Mouse (Mus musculus) macrophage (primary cell): ENCODE results near the gene Tifa. TPM values are rescaled to one million over a fixed set of nuclear protein-coding genes. Genes with fewer than 3 reads are reported as not detected.

Source experiments
- H3K27ac ChIP-seq: fragments of 350-480 bp; formaldehyde crosslinking; 2 replicates; pipeline ENCODE4 v1.9.0; 2021
- H3K36me3 ChIP-seq: fragments of 350-480 bp; formaldehyde crosslinking; 2 replicates; pipeline ENCODE4 v1.9.0; 2021; ENCODE audit errors: inconsistent target
- H3K4me3 ChIP-seq: fragments of 350-480 bp; formaldehyde crosslinking; 2 replicates; pipeline ENCODE4 v1.9.0; 2021; ENCODE audit errors: inconsistent target
- H3K79me2 ChIP-seq: fragments of 350-480 bp; formaldehyde crosslinking; 2 replicates; pipeline ENCODE4 v1.9.0; 2021; ENCODE audit errors: inconsistent target
- WGBS: methylation state at CpG from one replicate; pipeline ENCODE4 v1.1.7; 2026; ENCODE audit warnings: inconsistent platforms; ENCODE audit not compliant: missing documents; 5-methylcytosine and 5-hydroxymethylcytosine counted together
- polyA plus RNA-seq: library from polyadenylated mRNA; stranded (reverse); fragments of 250-400 nt; gene quantifications from 3 replicates; pipeline ENCODE4 v1.2.4, GENCODE M21; 2018; ENCODE audit warnings: inconsistent platforms

Gene Tifa
- polyA plus RNA-seq, 1 experiment from 2014 or later, result 84.8 TPM

DNA sequence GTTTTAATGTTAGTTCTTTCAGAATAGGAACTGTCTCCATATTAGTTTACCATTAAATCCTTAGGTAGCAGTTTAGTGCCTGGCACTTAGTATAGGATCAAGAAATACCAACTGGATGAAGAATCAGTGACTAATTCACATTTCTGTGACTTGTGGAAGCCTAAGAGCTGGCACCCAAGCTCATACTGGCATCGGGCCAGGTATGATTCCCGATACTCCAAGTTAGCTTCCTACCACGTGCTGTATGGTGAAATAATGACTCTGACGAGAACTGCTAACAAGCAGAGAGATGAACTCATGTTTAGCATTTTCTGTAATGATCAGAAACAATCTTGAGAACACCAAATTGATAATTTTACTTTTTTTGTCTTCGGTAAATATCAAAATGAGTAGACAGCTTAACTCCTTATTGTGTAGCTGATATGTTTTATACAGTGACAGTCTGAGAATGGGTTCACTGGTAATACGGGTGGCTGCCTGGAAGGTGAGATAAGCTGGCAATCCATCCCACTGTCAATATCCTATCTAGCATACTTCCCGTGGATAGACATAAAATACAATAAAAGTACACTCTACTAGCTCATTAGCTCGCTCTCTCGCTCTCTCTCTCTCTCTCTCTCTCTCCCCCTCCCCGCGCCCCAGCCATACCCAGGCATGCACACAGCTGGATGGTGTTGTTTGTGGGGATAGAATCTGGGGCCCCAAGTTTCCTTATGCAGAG lies 58.6 kb downstream of the Tifa start:
- no peaks in the 10 kb centered on the region for H3K36me3 ChIP-seq
- no peaks in the 10 kb centered on the region for H3K79me2 ChIP-seq
- no peak overlapping the region for H3K27ac ChIP-seq
- WGBS, result 91% methylated on average over 9 of the region's 11 CpGs
- H3K4me3 ChIP-seq, result no peak overlapping the region

DNA sequence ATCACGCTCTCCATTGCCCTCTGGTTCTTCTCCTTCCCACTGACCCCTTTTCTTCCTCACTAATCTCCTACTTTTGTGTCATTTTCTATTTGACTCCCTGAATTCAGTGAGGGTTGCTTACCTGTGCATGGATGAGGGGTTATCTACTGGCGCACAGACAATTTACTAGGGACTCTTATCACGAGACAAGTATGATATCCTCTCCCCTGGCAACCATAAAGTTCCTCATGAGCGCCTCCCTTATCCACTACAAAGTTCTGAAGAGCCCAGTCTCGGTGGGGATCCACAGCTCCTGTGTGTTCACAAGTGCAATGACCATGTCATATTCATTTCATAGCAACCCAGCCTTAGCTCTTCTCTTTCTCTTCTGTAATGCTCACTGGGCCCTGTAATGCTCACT lies 60.3 kb downstream of the Tifa start:
- H3K36me3 ChIP-seq, result no peaks in the 10 kb centered on the region
- whole genome bisulfite sequencing, result 89% methylated on average over 4 of the region's 5 CpGs
- no peak overlapping the region for H3K4me3 ChIP-seq
- no peaks in the 10 kb centered on the region for H3K79me2 ChIP-seq
- no peak overlapping the region for H3K27ac ChIP-seq

DNA sequence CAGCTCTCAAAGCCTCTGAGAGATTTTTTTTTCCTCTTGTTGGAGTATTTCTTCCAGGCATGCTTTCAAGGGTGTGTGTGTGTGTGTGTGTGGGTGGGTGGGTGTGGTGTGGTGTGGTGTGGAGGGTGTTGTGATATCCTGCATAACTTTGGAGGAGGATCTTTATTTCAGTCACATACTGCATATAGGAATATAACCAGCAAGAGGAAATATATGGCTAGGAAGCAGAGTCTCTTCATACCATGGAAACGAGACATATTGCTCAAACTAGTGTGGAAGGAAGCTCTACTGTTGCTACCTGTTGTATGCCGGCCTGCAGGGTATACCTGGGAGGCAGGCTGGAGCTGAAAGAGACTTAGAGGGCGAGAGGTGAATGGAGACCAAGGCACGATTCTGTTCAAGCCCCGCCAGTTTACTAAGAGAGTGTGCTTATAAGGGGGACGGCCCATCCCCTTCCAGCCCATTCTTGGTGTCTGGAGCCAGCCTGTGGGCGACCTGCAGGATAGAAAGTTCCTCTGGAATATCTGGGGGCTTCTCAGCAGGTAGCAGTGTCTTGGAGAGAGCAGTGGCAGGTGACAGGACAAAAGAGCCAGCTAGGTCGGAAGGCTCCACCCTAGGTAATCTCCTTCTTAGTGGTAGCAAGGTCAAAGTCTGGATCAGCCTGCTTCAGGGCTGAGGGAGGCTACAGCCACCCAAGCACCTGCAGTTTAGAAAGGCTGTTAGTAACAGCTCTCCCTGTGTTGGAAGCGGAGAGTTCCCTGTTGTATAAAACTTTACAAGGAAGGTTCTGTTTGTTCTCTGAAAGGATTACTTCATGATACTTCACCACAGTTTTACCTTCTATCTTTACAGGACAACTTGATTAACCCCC lies 61.4 kb downstream of the Tifa start:
- H3K36me3 ChIP-seq, result no peaks in the 10 kb centered on the region
- no peak overlapping the region for H3K27ac ChIP-seq
- 91% methylated on average over 8 of the region's 9 CpGs for WGBS
- H3K4me3 ChIP-seq, result no peak overlapping the region
- no peaks in the 10 kb centered on the region for H3K79me2 ChIP-seq

- no peak overlapping the region for H3K4me3 ChIP-seq
- WGBS, result 83% methylated on average over 9 of the region's 9 CpGs
- H3K79me2 ChIP-seq, result no peaks in the 10 kb centered on the region
- no peaks in the 10 kb centered on the region for H3K36me3 ChIP-seq
- no peak overlapping the region for H3K27ac ChIP-seq
Observed at GRCm38 (mm10) chr3:127852722-127853121, 63.1 kb downstream of the Tifa start.

- WGBS, result 53% methylated on average over 15 of the region's 15 CpGs
Observed at GRCm38 (mm10) chr3:127853431-127854206, 64.0 kb downstream of the Tifa start.

GRCm38 (mm10) chr3:127861340-127861739 lies 71.7 kb downstream of the Tifa start:
- Histone ChIP-seq H3K36me3 (peaks cover 4% of the 10 kb centered on the region; the same call in 1 of the 2 replicates), H3K27ac (no peak overlapping the region), H3K79me2 (no peaks in the 10 kb centered on the region), H3K4me3 (no peak overlapping the region)
- WGBS, result 96% methylated on average over 11 of the region's 11 CpGs

More at GRCm38 (mm10) chr3:127853431-127854206, 64.0 kb downstream of the Tifa start:
- no peak overlapping the region for H3K27ac ChIP-seq
- no peak overlapping the region for H3K4me3 ChIP-seq
- H3K79me2 ChIP-seq, result no peaks in the 10 kb centered on the region
- no peaks in the 10 kb centered on the region for H3K36me3 ChIP-seq

DNA sequence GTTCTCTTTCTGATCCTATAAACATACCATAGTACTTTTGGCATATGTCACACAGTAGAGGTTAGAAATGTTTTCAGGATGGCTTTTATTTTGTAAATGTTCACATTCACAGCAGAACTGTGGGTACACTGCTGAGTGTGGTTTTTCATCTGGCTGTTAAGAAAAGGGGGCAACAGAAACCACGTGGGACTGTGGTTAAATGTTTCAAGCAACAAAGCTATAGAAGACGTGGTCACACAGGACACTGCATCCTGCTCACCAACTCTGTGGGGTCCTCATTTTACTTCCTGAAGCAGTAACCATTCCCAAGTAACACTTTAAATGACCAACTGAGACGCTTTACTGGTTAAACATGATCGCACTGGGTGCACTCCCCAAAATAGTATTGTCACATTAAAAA lies 72.9 kb downstream of the Tifa start:
- WGBS, result 28% methylated on average over 4 of the region's 4 CpGs
- Histone ChIP-seq H3K36me3 (peaks cover 13% of the 10 kb centered on the region; the same call in 1 of the 2 replicates), H3K79me2 (no peaks in the 10 kb centered on the region), H3K4me3 (no peak overlapping the region), H3K27ac (no peak overlapping the region)

DNA sequence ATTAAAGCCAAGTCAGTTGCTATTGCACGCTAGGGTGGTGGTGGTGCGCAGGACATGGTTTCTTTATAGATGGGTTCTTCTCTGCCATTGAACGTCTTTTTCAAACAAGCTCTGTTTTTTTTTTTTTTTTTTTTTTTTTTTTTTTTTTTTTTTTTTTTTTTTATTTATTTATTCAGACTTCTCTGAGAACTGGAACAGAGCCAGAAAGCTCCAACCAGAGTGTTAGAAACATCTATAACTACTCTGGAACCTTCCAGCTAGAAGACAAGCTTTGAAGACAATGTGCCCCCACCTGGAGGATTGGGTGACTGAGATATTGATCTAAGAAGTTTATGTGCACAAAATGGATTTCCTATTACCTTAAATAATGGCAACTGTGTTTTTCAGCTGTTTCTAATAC lies 74.0 kb downstream of the Tifa start:
- Histone ChIP-seq H3K4me3 (no peak overlapping the region), H3K79me2 (no peaks in the 10 kb centered on the region), H3K27ac (no peak overlapping the region), H3K36me3 (peaks cover 13% of the 10 kb centered on the region)
- 83% methylated on average over 2 of the region's 3 CpGs for WGBS

DNA sequence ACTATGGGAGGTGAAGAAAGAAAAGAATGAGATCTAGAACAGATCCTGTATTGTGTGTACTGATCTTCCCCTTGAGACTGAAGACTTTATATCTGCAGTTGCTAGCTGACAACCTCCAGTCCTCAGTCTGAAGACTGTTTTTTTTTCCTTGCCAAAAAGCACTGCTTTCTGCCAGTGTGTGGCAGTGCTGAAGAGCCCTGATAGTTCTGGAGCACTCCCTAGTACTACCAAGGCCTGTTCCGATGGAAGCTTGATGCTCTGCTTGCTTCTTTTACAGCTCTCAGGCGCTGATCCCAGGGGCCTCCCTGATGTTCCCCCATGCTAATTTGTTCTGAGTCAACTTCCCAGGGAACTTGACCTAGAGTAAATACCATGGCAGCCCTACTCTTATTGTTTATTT lies 74.6 kb downstream of the Tifa start:
- H3K36me3 ChIP-seq, result peaks cover 18% of the 10 kb centered on the region
- no peak overlapping the region for H3K27ac ChIP-seq
- WGBS, result 91% methylated on average over 2 of the region's 2 CpGs
- no peaks in the 10 kb centered on the region for H3K79me2 ChIP-seq
- H3K4me3 ChIP-seq, result no peak overlapping the region

DNA sequence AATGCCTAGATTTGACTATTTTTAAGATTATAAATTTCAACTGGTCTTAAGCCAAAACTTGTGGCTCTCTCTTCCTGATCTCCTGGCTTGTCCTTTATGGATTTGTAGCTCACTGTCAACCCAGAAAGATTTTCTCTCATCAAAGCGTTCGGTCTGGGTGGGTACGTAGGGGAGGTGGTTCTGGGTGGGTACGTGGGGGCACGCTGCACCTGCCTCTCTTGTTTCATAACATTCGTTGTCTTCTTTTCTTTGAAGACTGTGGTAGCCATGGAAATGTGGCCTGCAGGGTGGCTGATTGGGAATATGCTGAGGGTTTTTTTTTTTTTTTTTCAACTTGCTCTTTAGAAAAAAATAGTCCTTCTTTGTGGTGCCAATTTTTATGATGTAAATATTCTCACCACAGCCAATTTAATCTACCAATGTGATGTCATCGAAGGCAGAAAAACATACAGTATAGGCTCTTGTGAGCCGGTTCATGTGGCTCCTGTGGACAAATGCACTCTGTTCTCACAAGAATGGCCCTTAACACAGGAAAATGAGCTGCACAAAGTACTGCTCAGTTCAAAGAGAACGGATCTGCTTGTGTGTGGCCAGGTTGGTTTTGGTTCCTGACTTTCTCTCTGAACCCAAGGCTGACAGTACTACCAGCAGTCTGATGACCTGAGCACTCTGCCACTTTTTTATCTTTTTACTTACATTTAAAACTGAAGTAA lies 78.6 kb downstream of the Tifa start:
- Histone ChIP-seq H3K79me2 (peaks cover 22% of the 10 kb centered on the region; the same call in 1 of the 2 replicates), H3K4me3 (no peak overlapping the region), H3K27ac (no peak overlapping the region), H3K36me3 (peaks cover 41% of the 10 kb centered on the region)
- WGBS, result 98% methylated on average over 7 of the region's 9 CpGs

DNA sequence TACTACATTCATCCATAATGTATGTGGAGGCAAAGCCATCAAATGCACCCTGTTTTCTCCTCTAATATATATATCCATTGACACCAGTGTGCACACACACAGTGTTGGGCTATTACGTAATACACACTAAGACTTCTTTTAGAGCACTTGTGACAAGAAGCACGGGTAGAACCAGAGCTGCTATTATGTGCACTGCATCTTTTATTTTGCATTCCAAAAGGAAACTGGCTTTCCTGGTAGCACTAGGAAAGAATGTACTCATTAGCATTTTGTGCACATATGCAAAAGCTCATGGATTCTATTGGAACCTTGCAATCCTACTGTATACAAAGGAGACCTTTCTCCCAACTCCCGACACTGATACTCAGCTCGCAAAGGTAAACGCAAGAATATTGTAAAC lies 79.3 kb downstream of the Tifa start:
- Histone ChIP-seq H3K27ac (no peak overlapping the region), H3K4me3 (no peak overlapping the region), H3K79me2 (peaks cover 29% of the 10 kb centered on the region; the same call in 1 of the 2 replicates), H3K36me3 (peaks cover 41% of the 10 kb centered on the region)
- WGBS, result 88% methylated on average over 5 of the region's 5 CpGs

DNA sequence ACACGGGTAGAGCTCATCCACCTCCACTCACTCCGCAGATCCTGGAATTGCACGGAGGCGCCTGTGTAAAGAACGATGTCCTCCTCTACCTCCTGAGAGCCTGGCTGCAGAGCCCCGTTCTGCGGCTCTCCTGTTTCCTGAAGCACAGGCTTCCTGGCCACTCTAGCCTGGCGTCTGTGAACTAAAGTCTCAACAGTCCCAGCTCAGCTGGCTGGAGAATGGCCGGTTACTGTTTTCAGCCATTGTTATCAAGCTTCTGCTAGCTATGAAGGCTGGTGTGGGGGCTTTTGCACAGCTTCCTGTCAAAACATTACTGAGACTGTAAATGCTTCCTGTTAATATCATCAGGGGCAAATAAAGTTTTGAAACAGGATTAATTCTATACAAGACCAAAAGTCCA lies 82.0 kb downstream of the Tifa start:
- peaks cover 50% of the 10 kb centered on the region for H3K36me3 ChIP-seq
- H3K27ac ChIP-seq, result no peak overlapping the region
- no peak overlapping the region for H3K4me3 ChIP-seq
- WGBS, result 60% methylated on average over 9 of the region's 9 CpGs
- peaks cover 56% of the 10 kb centered on the region; the same call in 1 of the 2 replicates for H3K79me2 ChIP-seq

- Histone ChIP-seq H3K4me3 (no peak overlapping the region), H3K27ac (no peak overlapping the region), H3K79me2 (peaks cover 84% of the 10 kb centered on the region; the same call in 1 of the 2 replicates), H3K36me3 (peaks cover 47% of the 10 kb centered on the region)
- WGBS, result 88% methylated on average over 4 of the region's 4 CpGs
Observed at GRCm38 (mm10) chr3:127874254-127874883, 84.8 kb downstream of the Tifa start.

GRCm38 (mm10) chr3:127875059-127875458 lies 85.5 kb downstream of the Tifa start:
- no peak overlapping the region for H3K4me3 ChIP-seq
- 93% methylated on average over 6 of the region's 7 CpGs for WGBS
- peaks cover 91% of the 10 kb centered on the region for H3K79me2 ChIP-seq
- H3K36me3 ChIP-seq, result peaks cover 41% of the 10 kb centered on the region
- H3K27ac ChIP-seq, result no peak overlapping the region
